Mouse (Mus musculus) yolk sac, embryonic 10.5 days (tissue): Measurements from ENCODE around the gene Chp2.
A peak's percentile ranks its signal among the peaks of the same experiment; 100 is the strongest.

ENCODE experiments used
- DNase-seq: peaks from one replicate; pipeline ENCODE4 v3.0.0-alpha.2; 2017; ENCODE audit warnings: low spot score

Chp2 gene

DNA sequence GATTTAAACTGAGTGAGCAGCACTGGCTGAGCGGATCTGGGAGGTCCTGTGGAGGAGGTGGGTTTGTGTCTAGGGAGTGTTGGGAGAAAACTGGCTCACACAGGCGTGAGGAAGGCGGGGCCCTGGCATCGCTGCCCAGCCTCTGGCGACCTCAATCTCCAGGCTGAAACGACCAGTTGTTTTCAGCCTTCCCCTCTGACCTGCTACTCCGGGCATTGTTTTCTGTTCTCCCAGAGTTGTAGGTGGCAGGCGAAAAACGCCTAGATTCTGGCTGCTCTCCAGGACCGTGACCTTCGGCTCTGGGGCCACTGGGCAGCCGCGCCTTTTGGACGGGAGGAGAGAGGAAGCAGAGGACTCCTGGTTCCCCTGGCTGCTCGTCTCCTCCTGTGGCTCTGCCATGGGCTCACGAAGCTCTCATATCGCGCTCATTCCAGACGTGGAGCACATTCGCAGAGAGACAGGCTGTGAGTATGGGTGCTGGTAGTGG is at the start of gene Chp2:
TSS of gene Chp2 (plus strand) at position 182 of the 487 bp plus-strand sequence.
- no peak for DNase-seq

DNA sequence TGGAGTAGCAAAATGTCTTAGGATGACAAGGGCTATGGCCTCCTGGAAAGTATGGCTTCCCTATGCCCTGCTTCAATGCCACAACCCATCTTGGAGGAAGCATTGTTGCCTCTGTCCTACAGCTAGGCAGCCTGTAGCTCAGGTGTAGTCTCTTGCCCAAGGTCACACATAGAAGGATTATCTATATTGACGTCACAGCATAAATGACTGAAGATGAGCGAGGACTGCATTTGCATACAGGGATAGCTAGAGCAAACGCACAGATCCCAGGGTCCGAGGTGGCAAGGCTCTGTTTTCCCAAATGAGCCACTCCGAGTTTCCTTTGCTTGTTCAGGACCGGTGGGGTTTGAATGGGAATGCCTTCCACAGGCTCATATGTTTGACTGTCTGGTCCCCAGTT is 48.6 kb upstream of the Chp2 start:
- no peak for DNase-seq

DNA sequence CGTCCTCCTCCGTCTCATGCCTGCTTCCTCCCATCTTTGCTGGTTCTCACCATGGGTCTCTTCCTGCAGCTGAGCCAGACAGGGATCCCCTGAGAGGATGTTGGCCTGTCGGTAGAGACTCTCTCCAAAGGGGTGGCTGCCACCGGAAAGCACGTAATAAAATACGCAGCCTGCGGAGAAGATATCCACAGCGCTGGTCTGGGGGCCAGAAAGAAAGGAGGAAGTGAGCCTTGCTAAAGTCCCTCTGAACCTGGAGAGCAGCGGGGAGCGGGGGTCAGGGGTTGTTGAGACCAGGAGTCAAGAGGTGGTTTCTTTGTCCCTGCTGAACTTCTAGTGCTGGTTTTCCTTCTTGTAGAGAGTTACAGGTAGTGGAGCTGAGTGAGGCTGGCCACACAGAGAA is 47.7 kb upstream of the Chp2 start:
- no peak for DNase-seq

DNA sequence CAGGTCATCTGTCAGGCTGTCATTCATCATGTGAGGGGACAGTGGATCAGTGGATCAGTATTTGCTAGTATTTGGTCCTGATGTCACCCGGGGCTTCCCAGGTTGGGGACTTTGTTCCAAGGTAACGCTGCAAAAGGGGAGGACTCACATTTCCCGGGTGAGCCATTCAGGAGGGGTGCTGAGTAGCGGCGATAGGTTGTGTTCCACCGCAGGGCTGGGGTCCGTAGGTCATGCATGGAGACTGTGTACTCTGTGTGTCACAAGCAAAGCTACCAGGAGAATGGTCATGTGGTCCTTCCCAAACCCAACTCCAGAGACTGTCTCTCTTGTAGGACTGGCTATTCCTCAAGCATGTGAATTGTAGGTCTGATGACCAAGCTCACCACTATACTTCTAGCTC is 38.6 kb upstream of the Chp2 start:
- DNase-seq = no peak

DNA sequence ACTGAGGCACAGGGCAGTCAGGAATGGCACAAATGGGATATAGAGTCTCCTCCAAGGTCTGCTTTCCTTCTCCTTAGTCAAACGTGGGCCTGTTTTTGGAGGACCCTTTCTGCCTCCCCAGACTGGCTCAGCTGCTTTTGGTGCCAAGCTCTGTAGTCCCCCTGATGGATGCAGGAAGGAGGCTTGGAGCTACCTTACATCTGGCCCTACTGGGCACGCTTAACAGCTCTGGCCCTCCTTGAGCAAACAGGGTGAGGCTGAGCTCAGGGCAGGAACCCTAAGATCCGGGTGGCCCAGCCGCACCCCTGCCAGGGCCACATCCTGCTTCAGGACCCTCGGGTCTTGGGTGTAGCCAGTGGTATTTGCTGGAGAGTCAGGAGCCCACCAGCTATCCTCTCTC is 34.7 kb upstream of the Chp2 start:
- no peak for DNase-seq

DNA sequence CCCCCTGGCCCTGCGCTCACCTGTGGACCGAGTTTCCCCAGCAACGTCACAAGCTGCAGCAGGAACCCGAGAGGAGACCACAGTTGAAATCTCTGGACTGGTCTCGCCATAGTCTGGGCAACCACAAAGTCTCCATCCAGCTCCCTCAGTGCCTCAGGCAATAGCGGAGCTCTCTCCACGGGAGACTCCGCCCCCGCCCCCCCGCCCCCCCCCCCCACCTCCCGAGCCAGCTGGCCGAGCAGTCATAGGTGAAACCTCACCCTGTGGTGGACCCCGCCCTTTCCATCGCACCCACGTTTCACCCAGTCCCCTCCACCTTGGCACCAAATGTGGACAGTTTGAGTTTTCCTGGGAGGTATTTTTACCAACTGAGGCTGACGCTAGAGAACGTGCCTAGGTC is 33.3 kb upstream of the Chp2 start, which contains the start of gene Ern2:
TSS of gene Ern2 (minus strand) at position 165 of the 400 bp plus-strand sequence.
- no peak for DNase-seq

DNA sequence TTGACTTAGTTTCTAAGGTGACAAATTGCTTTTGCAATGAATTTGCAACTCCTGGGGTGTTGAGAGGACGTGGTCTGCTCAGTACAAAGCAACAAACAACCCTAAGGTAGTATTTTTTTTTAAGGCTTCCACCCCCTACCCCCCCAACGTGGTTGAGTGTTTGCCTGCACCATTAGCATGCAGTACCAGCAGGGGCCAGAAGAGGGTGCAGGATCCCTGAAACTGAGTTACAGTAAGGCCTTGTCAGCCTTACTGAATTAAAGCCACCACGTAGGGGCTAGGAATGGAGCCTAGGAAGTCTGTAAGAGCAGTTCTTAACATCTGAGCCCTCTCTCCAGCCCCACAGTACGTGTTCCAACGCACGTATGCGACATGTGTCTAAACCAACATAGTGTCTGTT is 29.8 kb upstream of the Chp2 start:
- DNase-seq = peak; percentile 17

DNA sequence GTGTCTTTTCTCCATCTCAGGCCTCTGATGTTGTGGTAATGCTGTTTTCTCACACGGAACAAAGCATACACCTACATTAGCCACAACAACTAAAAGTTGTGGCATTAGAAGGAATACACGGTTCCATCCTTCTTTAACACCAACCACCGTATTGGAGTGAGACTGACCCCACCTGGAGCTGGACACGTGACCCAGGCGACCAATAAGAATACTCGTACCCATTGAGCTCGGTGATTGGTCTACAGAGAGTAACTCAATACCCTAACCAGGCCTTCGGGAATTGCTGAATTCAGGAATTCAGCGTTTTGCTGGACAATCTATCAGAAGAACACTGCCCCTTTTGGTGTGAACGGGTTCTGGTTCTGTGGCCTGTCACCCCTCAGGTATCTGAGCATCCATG is 28.2 kb upstream of the Chp2 start:
- DNase-seq = no peak

DNA sequence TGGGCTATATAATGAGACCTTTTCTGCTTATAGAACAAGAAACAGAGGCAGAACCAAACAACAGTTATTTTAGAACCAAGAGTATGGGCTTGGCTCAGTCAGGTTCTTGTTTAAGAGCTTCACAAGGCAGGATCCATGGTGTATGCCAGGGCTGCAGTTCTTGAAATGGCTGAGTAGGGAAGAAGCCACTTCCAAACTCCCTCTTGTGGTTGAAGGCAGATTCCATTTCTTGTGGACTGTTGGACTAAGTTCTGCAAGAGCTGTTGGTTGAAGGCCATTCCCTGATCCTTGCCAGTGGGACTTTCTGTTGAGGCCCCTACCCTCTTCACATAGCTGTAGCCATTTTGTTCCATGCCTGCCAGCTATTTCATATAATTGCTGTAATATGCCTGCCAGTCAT is 25.4 kb upstream of the Chp2 start:
- DNase-seq = no peak

DNA sequence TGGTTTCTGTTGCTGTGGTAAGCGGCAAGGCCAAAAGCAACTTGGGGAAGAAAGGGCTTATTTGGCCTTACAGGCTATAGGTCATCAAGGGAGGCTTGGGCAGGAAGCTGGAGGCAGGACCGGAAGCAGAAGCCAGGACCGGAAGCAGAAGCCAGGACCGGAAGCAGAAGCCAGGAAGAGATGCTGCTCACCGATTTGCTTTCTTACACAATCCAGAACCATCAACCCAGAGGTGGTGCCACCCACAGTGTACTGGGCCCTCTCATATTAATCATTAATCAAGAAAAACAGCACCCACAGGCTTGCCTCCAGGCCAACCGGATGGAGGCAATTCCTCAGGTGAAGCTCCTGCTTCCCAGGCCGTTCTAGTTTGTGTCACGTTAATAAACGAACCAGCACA is 22.5 kb upstream of the Chp2 start:
- no peak for DNase-seq

DNA sequence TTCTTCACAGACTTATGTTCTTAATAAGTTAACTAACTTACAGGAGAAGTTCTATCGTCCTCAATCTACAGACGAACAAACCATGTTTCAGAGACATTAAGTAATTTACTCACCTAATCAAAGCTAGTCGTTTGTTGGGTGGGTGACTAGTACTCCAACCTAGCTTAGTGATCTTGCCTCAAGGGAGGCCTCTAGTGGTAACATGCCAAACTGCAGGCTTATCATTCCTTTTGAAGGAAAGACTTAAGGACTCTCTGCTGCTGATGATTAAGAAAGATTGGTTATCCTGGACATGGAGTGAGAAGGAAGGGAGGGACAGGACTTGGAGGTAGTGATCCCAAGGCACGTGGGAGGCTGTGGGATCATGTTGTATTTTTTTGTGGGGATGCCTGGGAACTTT is 22.0 kb upstream of the Chp2 start:
- DNase-seq = peak; percentile 33

DNA sequence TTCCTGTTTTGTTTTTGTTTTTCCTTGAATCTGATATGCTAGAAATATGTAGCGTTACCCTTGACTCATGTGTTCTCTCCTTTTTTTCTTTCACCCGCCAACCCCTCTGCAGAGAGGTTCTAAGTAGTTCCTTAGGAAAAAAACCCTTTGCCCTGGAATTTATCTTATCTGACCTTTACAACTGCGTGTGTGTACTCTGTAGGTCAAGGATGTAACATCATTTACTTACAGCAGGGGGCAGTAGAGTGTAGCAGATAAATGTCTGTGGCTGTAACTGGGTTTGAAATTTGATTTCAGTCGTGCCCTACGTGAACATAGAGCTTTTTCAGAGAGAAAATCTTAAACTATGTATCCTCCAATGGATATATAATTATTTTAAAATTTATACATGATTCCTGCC is 20.0 kb upstream of the Chp2 start:
- no peak for DNase-seq

DNA sequence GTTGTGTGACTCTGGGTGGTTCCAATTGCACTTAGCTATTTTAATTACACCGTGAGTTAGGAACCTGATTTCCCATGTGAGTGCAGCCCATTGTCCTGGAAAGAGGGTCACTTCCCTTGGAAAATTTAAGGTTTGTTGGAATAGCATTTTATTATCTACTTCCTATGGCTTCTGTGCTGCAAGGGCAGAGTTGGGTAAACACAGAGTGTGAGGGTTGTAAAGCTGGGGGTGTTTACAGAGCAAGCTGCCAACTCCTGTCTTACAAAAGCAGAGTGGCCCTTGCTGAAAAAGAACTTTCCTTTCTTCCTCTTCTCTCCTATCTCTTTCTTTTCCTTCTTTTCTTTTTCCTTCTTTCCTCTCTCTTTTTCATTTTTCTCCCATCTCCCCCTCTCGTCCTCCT is 15.4 kb upstream of the Chp2 start:
- no peak for DNase-seq

DNA sequence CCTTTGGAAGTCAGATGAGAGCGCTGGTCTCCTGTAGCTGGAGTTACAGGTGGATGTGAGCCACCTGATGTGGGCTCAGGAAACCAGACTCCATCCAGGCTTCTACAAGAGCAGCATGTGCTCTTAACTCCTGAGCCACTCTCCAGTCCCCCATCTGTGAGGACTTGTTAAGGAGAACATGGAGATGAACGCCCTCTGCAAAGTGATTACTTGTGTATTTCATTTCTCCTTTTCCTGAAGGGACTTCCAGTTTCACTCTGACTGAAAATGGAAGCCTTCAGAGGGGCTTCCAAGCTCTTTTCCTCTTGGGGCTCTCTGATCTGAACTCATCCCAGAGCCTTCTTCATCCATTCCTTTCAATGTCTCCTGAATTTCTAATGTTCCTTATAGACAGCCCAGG is 13.2 kb upstream of the Chp2 start:
- DNase-seq = no peak

DNA sequence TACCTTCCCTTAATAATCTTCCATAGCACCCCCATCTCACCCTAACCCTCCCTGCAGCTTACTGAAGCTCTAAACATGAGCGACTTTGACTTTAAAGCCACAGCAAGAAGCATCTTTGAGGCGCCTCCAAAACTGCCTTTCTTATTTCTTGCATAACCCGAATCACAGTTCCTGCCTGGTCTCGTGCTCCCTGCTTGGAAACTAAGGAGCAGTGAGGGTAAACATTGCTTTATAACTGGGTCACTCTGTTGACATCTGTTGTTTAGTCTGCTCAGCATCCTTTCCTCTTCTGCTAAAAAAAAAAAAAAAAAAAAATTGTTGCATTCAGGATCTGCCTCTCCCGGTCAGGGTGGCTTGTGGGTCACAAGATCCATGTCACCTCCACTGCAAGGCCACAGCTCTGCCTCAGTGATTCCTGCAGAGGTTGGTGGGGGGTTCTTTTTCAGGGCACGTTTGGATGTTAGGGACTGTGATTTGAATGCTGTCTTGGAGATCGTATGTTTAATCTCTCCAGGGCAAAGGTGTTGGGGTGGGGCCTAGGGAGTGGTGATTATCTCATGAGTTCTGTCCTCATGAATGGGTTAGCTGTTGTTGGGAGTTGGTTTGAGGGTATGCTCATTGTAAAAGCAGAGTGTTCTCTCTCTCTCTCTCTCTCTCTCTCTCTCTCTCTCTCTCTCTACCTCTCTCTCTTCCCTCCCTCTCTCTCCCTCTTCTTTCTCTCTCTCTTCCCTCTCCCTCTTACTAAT is 10.8 kb upstream of the Chp2 start:
- DNase-seq = no peak

DNA sequence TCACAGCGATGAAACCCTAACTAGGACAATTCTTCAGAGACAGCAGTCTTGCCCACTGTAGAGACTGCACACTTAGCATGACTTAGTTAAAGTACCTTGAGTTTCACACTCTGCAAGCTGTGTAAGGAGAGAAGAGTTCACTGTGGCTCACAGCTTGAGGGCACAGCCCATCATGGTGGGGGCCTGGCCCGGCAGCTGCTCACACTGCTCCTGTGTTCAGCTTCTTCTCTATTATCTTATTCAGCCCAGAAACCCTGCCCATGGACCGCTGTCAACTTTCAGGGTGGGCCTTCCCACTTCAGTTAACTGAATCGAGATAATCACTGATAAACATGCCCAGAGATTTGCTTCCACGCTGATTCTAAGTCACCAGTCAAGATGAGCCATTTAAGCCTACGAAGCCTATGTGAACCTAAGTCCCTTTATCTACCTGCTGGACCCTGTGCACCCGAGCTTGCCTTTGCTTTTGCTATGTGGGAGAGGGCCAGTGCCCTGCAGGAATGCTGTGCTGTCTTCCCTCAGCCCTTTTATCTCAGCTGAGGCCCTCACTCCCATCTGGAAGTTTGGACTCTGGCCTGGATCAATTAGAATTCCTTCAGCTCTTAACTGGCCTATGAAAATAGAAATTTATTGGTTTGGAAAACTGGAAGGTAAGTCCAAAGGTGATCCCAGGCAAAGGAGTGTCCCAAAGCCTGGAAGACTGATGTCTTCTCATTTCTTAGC is 6.9 kb downstream of the Chp2 start:
- DNase-seq = peak; percentile 11

DNA sequence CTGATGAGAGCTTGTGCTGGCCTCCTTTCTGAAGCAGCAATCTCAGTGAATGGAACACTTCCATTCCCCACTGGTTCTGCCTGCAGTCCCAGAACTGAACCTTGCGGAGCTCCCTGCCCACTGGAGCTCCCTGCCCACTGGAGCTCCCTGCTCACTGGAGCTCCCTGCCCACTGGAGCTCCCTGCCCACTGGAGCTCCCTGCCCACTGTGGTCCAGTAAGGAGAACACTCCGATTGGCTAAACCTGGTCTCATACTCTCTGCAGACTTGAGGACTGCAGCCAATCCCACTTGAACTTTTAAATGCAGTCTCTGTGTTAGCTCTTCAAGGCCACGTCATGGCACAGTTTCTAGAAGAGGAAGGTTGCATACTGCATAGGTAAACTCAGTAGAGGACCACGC is 7.4 kb downstream of the Chp2 start:
- DNase-seq = no peak

DNA sequence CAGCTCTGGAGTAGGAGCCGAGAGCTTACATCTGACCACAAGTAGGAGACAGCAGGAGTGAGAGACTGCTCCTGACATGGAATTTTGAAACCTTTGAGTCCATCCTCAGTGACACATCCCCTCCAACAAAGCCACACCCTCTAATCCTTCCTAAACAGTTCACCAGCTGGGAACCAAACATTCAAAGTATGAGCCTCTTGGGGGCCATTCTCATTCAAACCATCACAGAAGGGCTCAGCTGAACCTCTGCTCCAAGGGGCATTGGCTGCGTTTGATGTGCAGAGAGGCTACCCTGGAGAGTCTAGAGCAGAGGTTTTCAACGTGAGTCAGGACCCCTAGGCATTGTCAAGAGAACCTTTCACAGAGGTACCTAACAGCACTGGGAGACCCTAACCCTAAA is 10.0 kb downstream of the Chp2 start:
- no peak for DNase-seq

DNA sequence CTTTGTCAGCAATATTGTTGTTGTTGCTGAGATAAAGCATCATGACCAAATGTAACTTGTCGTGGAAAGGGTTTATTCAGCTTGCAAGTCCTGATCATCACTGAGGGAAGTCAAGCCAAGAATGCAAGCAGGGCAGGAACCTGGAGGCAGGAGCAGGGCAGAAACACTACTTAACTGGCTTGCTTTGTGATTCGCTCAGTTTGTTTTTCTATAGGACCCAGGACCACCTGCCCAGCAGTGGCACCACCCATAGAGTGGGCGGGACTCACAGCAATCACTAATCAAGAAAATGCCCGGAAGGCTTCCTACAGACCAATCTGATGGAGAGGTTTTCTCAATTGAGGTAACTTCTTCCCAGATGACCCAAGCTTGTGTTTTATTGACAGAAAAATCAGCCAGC is 10.6 kb downstream of the Chp2 start:
- DNase-seq = no peak

DNA sequence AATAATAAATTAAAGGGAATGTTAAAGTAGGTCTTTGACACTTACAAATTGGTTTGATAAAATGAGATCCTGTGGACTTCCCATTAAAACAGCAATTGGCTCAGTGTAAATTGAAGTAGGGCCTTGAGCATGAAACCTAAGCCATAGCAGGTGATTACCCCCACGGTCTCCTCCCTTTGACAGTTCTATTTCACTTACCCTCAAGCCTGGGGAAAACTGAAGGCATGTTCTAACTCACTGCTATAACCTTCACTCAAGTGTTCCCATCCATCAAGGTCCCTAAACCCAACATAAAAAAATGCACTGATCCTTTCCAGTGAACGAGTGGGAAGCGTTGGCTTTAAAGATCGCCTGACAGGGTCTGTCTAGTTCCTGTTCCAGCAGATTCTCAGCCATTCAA is 11.6 kb downstream of the Chp2 start:
- DNase-seq = no peak

DNA sequence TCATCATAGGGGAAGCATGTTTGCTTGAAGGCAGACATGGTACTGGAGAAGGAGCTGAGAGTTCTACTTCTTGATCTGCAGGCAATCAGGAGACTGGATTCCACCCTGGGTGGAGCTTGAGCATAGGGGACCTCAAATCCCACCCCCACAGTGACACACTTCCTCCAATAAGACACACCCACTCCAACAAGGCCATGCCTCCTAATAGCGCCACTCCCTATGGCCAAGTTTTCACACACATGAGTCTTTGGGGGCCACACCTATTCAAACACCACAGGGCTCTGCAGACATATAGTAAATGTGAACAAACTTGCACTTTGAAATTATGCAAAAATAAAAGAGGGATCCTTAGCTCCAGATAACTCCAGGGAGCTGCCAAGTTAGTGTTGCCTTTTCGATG is 19.6 kb downstream of the Chp2 start:
- no peak for DNase-seq

DNA sequence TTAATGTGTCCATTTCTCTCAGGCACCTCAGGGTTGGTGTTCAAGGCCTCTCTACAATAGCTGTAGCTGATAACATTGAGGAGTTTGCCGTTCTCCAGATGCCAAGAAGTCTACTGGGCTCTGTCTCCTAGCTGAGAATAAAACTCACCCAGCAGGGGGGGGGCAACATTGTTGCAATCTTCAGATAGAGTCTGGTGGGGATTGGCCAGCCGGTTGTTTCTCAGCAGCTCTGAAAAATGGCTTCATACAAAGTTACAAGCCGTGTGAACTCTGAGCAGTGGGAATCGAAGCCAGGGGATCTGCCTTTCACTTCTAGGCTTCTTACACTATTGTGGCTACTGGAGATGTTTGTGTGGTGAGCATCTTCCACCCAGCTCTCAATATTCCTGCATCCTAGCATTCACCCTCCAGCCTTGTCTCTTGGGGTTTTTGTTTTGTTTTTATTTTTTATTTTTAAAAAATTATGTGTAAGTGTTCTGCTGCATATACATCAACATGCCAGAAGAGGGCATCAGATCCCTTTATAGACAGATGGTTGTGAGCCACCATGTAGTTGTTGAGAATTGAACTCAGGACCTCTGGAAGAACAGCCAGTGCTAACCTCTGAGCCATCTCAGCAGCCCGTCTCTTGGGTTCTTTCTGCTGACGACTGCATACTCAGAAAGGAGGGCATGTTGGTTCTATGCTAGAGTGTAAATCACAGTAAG is 21.3 kb downstream of the Chp2 start:
- DNase-seq = no peak

DNA sequence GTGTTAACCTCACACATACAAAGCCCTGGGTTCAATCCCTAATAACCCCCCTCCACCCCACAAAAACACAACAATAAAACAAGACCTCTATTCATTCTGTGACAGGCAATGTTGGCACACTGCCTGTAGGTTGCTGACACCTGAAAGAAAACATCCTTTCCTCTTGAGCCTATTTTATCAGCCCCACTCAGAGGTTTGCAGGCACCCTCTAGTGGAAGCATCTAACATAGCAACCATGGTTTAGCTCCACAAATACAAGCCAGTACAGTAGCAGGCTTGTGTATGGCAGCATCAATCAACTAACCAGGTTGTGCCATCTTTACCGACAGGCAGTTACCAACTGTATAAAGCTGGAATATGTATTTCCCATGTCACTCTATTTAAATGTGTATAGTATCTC is 23.0 kb downstream of the Chp2 start:
- peak; percentile 14 for DNase-seq
